Mouse (Mus musculus) thymus, postnatal 10 days (tissue): ENCODE results near the gene Olfr1423.
"Not testable (repeated sequence)": the region's sequence is repeated elsewhere in the genome, so short reads cannot be mapped to it uniquely, and the experiment has no call there.

ENCODE experiments used
- DNase-seq, 2 experiments: peaks; one replicate each; pipeline ENCODE4 v3.0.0; 2021; ENCODE audit warnings: low spot score in 2 of 2

Olfr1423 gene

GRCm38 (mm10) chr19:12041217-12041616 lies at the start of gene Olfr1423:
TSS of gene Olfr1423 (minus strand) at chr19:12041317.
- DNase-seq = no peak

GRCm38 (mm10) chr19:12077631-12078030 lies 36.5 kb upstream of the Olfr1423 start, which contains the start of gene Olfr1425:
TSS of gene Olfr1425 (minus strand) at chr19:12077731.
- DNase-seq = not testable (repeated sequence)

GRCm38 (mm10) chr19:12069546-12069945 lies 28.4 kb upstream of the Olfr1423 start:
- not testable (repeated sequence) for DNase-seq

GRCm38 (mm10) chr19:12067806-12068205 lies 26.7 kb upstream of the Olfr1423 start:
- DNase-seq = not testable (repeated sequence)

GRCm38 (mm10) chr19:12062582-12062981 lies 21.5 kb upstream of the Olfr1423 start, which contains the start of gene Olfr1424:
TSS of gene Olfr1424 (minus strand) at chr19:12062682.
- DNase-seq = not testable (repeated sequence)

GRCm38 (mm10) chr19:12043163-12043562 lies 2.0 kb upstream of the Olfr1423 start:
- DNase-seq = no peak

GRCm38 (mm10) chr19:12037727-12038126 lies 3.4 kb downstream of the Olfr1423 start:
- DNase-seq = no peak

GRCm38 (mm10) chr19:12026606-12027005 lies 14.5 kb downstream of the Olfr1423 start:
- DNase-seq = no peak

- no peak for DNase-seq
Measured at GRCm38 (mm10) chr19:12025333-12025732, 15.8 kb downstream of the Olfr1423 start.

- DNase-seq = no peak
Measured at GRCm38 (mm10) chr19:12024149-12024548, 17.0 kb downstream of the Olfr1423 start.

GRCm38 (mm10) chr19:12016192-12016591 lies 24.9 kb downstream of the Olfr1423 start:
- no peak for DNase-seq

- no peak for DNase-seq
Measured at GRCm38 (mm10) chr19:12015708-12016107, 25.4 kb downstream of the Olfr1423 start.

GRCm38 (mm10) chr19:12013228-12013627 lies 27.9 kb downstream of the Olfr1423 start:
- peak; percentile 41 to 42 for DNase-seq

- no peak for DNase-seq
Measured at GRCm38 (mm10) chr19:12012615-12013014, 28.5 kb downstream of the Olfr1423 start.

- DNase-seq = peak; percentile 81 to 88
Measured at GRCm38 (mm10) chr19:12011560-12012556, 29.3 kb downstream of the Olfr1423 start.

GRCm38 (mm10) chr19:12010916-12011559 lies 30.1 kb downstream of the Olfr1423 start:
- DNase-seq = peak; percentile 66 to 73

- DNase-seq = peak; percentile 36 to 46
Measured at GRCm38 (mm10) chr19:12010281-12010771, 30.8 kb downstream of the Olfr1423 start.

GRCm38 (mm10) chr19:12009501-12010280 lies 31.4 kb downstream of the Olfr1423 start:
- DNase-seq = peak; percentile 64 to 73

GRCm38 (mm10) chr19:12008410-12009380 lies 32.4 kb downstream of the Olfr1423 start:
- no peak for DNase-seq
